Mouse (Mus musculus) myocyte (in vitro differentiated cells): ENCODE data around the gene Tbc1d16.

ENCODE experiments used
- E2F4 ChIP-seq: IDR thresholded peaks from one replicate; pipeline ENCODE4 v1.6.1; 2011; ENCODE audit warnings: mild to moderate bottlenecking, control low read depth, moderate library complexity; ENCODE audit not compliant: insufficient read depth
- POLR2A ChIP-seq: IDR thresholded peaks from one replicate; pipeline ENCODE4 v1.6.1; 2011; ENCODE audit warnings: low read depth, mild to moderate bottlenecking, control low read depth, moderate library complexity; ENCODE audit not compliant: insufficient read length

DNA sequence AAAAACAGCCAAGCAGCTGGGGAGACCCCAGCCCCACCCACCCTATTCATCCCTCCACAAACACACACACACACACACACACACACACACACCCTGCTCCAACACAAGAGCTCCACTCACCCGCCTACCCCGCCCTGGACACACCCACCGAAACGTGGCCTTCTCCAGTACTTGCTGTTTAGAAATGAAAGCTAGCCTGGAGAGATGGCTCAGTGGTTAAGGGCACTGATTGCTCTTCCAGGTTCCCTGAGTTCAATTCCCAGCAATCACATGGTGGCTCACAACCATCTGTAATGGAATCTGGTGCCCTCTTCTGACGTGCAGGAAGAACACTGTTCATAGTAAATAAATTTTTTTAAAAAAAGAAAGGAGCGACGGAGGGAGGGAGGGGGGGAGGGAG, 37.5 kb upstream of the Tbc1d16 start:
- TF ChIP-seq E2F4: no peak
- TF ChIP-seq POLR2A: no peak
